Mouse (Mus musculus): ENCODE data around the gene Olfr406. TPM values are rescaled to one million over a fixed set of nuclear protein-coding genes. Genes with fewer than 3 reads are reported as not detected.

Gene Olfr406
- polyA plus RNA-seq (2012; rRNA removed), result not detected in 2 replicates

DNA sequence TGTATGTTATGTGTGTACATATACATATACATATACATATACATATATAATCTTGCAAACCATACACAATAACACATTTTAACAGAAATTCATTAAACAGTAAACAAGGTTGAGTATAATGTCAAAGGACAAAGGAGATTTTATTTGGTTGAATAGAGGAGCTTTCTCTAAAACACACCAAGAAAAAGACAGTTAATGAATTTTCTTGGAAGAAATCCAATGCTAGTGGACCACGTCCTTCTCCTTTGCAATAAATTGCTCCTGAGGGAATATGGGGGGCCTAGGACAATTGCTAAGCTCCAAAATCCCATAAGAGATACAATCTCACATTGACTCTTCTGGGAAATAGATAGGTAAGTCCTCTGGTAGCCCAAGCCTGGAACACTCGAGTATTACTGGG, at the start of gene Olfr406:
Gene Olfr406, plus strand, starts transcription at position 301 of the 400 bp plus-strand sequence.
- H3K27ac ChIP-seq (ENCODE audit: control insufficient read depth, insufficient read depth, low read length), result no peak within 1 kb of the TSS
- no peak for DNase-seq
- WGBS, result 54% methylated on average over 2 of the region's 2 CpGs
- H3K4me3 ChIP-seq (ENCODE audit: control insufficient read depth, insufficient read depth, low read length), result no peak within 1 kb of the TSS
- no peaks in the 10 kb centered on the region for H3K27me3 ChIP-seq (ENCODE audit: control insufficient read depth, insufficient read depth, low read length)
- TF ChIP-seq CTCF (IDR thresholded peaks at IDR 0.05; ENCODE audit: borderline replicate concordance, control insufficient read depth, extremely low read depth, insufficient read depth, low read length, poor library complexity), result no peak
- TF ChIP-seq POLR2A (IDR thresholded peaks at IDR 0.05; ENCODE audit: control insufficient read depth, extremely low read depth, insufficient read depth, low read length, poor library complexity), result no peak
- H3K4me1 ChIP-seq (replicated peaks; ENCODE audit: control insufficient read depth, insufficient read depth, low read length), result no peaks in the 10 kb centered on the region
- H3K36me3 ChIP-seq (ENCODE audit: control insufficient read depth, insufficient read depth, low read length), result no peaks in the 10 kb centered on the region

GRCm38 (mm10) chr11:74211279-74211678, 48.3 kb upstream of the Olfr406 start, which contains the start of gene Olfr43:
Olfr43 (minus strand) TSS chr11:74211379.
- WGBS, result 42% methylated on average over 1 of the region's 1 CpGs
- Histone ChIP-seq H3K27ac (ENCODE audit: control insufficient read depth, insufficient read depth, low read length) (no peak within 1 kb of the TSS), H3K4me3 (ENCODE audit: control insufficient read depth, insufficient read depth, low read length) (no peak within 1 kb of the TSS), H3K27me3 (ENCODE audit: control insufficient read depth, insufficient read depth, low read length) (no peaks in the 10 kb centered on the region), H3K4me1 (replicated peaks; ENCODE audit: control insufficient read depth, insufficient read depth, low read length) (no peaks in the 10 kb centered on the region), H3K36me3 (ENCODE audit: control insufficient read depth, insufficient read depth, low read length) (no peaks in the 10 kb centered on the region)
- no peak for TF ChIP-seq POLR2A (IDR thresholded peaks at IDR 0.05; ENCODE audit: control insufficient read depth, extremely low read depth, insufficient read depth, low read length, poor library complexity)
- DNase-seq, result no peak

GRCm38 (mm10) chr11:74241201-74241600, 18.4 kb upstream of the Olfr406 start:
- no peak overlapping the region for H3K4me3 ChIP-seq (ENCODE audit: control insufficient read depth, insufficient read depth, low read length)
- DNase-seq, result no peak
- TF ChIP-seq POLR2A (IDR thresholded peaks at IDR 0.05; ENCODE audit: control insufficient read depth, extremely low read depth, insufficient read depth, low read length, poor library complexity), result no peak
- no peak for TF ChIP-seq CTCF (IDR thresholded peaks at IDR 0.05; ENCODE audit: borderline replicate concordance, control insufficient read depth, extremely low read depth, insufficient read depth, low read length, poor library complexity)
- no peaks in the 10 kb centered on the region for H3K27me3 ChIP-seq (ENCODE audit: control insufficient read depth, insufficient read depth, low read length)
- no peak overlapping the region for H3K27ac ChIP-seq (ENCODE audit: control insufficient read depth, insufficient read depth, low read length)
- no peaks in the 10 kb centered on the region for H3K4me1 ChIP-seq (replicated peaks; ENCODE audit: control insufficient read depth, insufficient read depth, low read length)
- no peaks in the 10 kb centered on the region for H3K36me3 ChIP-seq (ENCODE audit: control insufficient read depth, insufficient read depth, low read length)
- 91% methylated on average over 3 of the region's 3 CpGs for WGBS

GRCm38 (mm10) chr11:74283436-74283835, 23.8 kb downstream of the Olfr406 start, which contains the start of gene Olfr59:
Olfr59 (plus strand) TSS chr11:74283736.
- Histone ChIP-seq H3K4me1 (replicated peaks; ENCODE audit: control insufficient read depth, insufficient read depth, low read length) (no peaks in the 10 kb centered on the region), H3K36me3 (ENCODE audit: control insufficient read depth, insufficient read depth, low read length) (no peaks in the 10 kb centered on the region), H3K27ac (ENCODE audit: control insufficient read depth, insufficient read depth, low read length) (no peak within 1 kb of the TSS), H3K4me3 (ENCODE audit: control insufficient read depth, insufficient read depth, low read length) (no peak within 1 kb of the TSS), H3K27me3 (ENCODE audit: control insufficient read depth, insufficient read depth, low read length) (no peaks in the 10 kb centered on the region)
- no peak for DNase-seq
- WGBS, result 59% methylated on average over 2 of the region's 2 CpGs
- TF ChIP-seq POLR2A (IDR thresholded peaks at IDR 0.05; ENCODE audit: control insufficient read depth, extremely low read depth, insufficient read depth, low read length, poor library complexity), result no peak
- no peak for TF ChIP-seq CTCF (IDR thresholded peaks at IDR 0.05; ENCODE audit: borderline replicate concordance, control insufficient read depth, extremely low read depth, insufficient read depth, low read length, poor library complexity)

DNA sequence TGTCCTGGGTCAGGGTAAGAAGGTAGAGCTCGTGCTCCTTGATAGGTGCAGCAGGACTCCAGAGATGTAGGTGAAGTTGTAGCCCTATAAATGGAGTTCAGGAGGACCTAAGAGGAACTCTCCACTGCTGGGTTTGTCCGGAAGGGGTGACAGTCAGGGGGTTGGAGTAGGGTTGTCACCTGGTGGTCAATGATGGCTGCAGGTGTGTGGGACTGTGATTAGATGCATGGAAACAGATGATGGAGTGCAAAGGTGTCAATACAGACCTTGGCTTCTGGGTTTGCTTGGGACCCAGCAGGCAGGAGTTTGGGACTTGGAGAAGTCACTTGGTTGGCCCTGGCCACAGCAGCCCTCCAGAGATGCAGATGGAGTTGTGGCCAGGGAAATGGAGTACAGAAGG, 27.6 kb downstream of the Olfr406 start:
- no peaks in the 10 kb centered on the region for H3K36me3 ChIP-seq (ENCODE audit: control insufficient read depth, insufficient read depth, low read length)
- H3K27me3 ChIP-seq (ENCODE audit: control insufficient read depth, insufficient read depth, low read length), result no peaks in the 10 kb centered on the region
- TF ChIP-seq CTCF (IDR thresholded peaks at IDR 0.05; ENCODE audit: borderline replicate concordance, control insufficient read depth, extremely low read depth, insufficient read depth, low read length, poor library complexity) (no peak), POLR2A (IDR thresholded peaks at IDR 0.05; ENCODE audit: control insufficient read depth, extremely low read depth, insufficient read depth, low read length, poor library complexity) (no peak)
- WGBS, result 75% methylated on average over 2 of the region's 2 CpGs
- H3K27ac ChIP-seq (ENCODE audit: control insufficient read depth, insufficient read depth, low read length), result no peak overlapping the region
- H3K4me3 ChIP-seq (ENCODE audit: control insufficient read depth, insufficient read depth, low read length), result no peak overlapping the region
- no peaks in the 10 kb centered on the region for H3K4me1 ChIP-seq (replicated peaks; ENCODE audit: control insufficient read depth, insufficient read depth, low read length)
- DNase-seq, result no peak

Other genes starting within 250 kb of the Olfr406 start
- gene Olfr139, start 203.3 kb upstream of the Olfr406 start, polyA plus RNA-seq (2012; rRNA removed), result not detected in 2 replicates
- not detected in 2 replicates for gene Olfr399, start 203.2 kb upstream of the Olfr406 start, polyA plus RNA-seq (2012; rRNA removed)
- not detected in 2 replicates for gene Zfp616, start 189.9 kb upstream of the Olfr406 start, polyA plus RNA-seq (2012; rRNA removed)
- gene Olfr401, start 146.1 kb upstream of the Olfr406 start, polyA plus RNA-seq (2012; rRNA removed), result not detected in 2 replicates
- not detected in 2 replicates for gene Olfr402, start 106.3 kb upstream of the Olfr406 start, polyA plus RNA-seq (2012; rRNA removed)
- gene Olfr403, start 73.6 kb upstream of the Olfr406 start, polyA plus RNA-seq (2012; rRNA removed), result not detected in 2 replicates
- 0.05 and 0.15 TPM in 2 replicates for gene Olfr43, start 48.4 kb upstream of the Olfr406 start, polyA plus RNA-seq (2012; rRNA removed)
- not detected in 2 replicates for gene Olfr59, start 23.9 kb downstream of the Olfr406 start, polyA plus RNA-seq (2012; rRNA removed)
- gene Olfr410, start 78.2 kb downstream of the Olfr406 start, polyA plus RNA-seq (2012; rRNA removed), result not detected in 2 replicates
- gene Olfr411, start 92.8 kb downstream of the Olfr406 start, polyA plus RNA-seq (2012; rRNA removed), result not detected in 2 replicates
- gene Olfr412, start 102.3 kb downstream of the Olfr406 start, polyA plus RNA-seq (2012; rRNA removed), result not detected in 2 replicates

All from thymus, adult 2 months (tissue).